Mouse (Mus musculus) lung, embryonic 16.5 days (tissue): Measurements from ENCODE around the gene Elmo1. TPM values are rescaled to one million over a fixed set of nuclear protein-coding genes. Genes with fewer than 3 reads are reported as not detected.

Source experiments
- ATAC-seq: fragments of 200-750 bp; cut with Nextera tagmentation; 2 replicates; pipeline ENCODE4 v1.8.0; 2017; ENCODE audit warnings: low read depth, mild to moderate bottlenecking, moderate library complexity
- H3K27ac ChIP-seq: fragments of 300-500 bp; sonication (generic); 2 replicates; pipeline ENCODE4 v1.5.1; 2014; ENCODE audit warnings: mild to moderate bottlenecking, control low read depth, low read length
- H3K27me3 ChIP-seq: fragments of 300-500 bp; sonication (generic); 2 replicates; pipeline ENCODE4 v1.6.1; 2014; ENCODE audit warnings: low read depth, low read length, mixed read lengths; ENCODE audit not compliant: control insufficient read depth, insufficient read depth
- H3K36me3 ChIP-seq: fragments of 300-500 bp; sonication (generic); 2 replicates; pipeline ENCODE4 v1.6.1; 2014; ENCODE audit warnings: low read length; ENCODE audit not compliant: control insufficient read depth, insufficient read depth
- H3K4me1 ChIP-seq: fragments of 300-500 bp; sonication (generic); replicated peaks from 2 replicates; pipeline ENCODE4 v1.6.1; 2014; ENCODE audit warnings: low read length, mixed read lengths; ENCODE audit not compliant: control insufficient read depth, insufficient read depth
- H3K4me2 ChIP-seq: fragments of 300-500 bp; sonication (generic); 2 replicates; pipeline ENCODE4 v1.6.1; 2014; ENCODE audit warnings: low read depth, low read length, control low read depth
- H3K4me3 ChIP-seq: fragments of 300-500 bp; sonication (generic); 2 replicates; pipeline ENCODE4 v1.5.1; 2014; ENCODE audit warnings: mild to moderate bottlenecking, low read length, control low read depth
- H3K9ac ChIP-seq: fragments of 300-500 bp; sonication (generic); 2 replicates; pipeline ENCODE4 v1.6.1; 2014; ENCODE audit warnings: low read length, control low read depth
- H3K9me3 ChIP-seq: fragments of 300-500 bp; sonication (generic); 2 replicates; pipeline ENCODE4 v1.6.1; 2016; ENCODE audit warnings: low read length; ENCODE audit not compliant: control insufficient read depth
- WGBS: fragments of 180-500 bp; shearing (Covaris S2); extraction: QIAGEN DNeasy Blood & Tissue Kit; methylation state at CpG from one replicate; pipeline ENCODE4 v1.1.7; 2014; 5-methylcytosine and 5-hydroxymethylcytosine counted together
- polyA plus RNA-seq: library from polyadenylated mRNA; unstranded; fragments of >200 nt; fragmentation: Nextera tagmentation; extraction: Ambion mirVana; gene quantifications from 2 replicates; pipeline ENCODE4 v1.2.1, GENCODE M21; 2015

Gene Elmo1
- polyA plus RNA-seq, 1 experiment from 2014 or later = 44.3 TPM

DNA sequence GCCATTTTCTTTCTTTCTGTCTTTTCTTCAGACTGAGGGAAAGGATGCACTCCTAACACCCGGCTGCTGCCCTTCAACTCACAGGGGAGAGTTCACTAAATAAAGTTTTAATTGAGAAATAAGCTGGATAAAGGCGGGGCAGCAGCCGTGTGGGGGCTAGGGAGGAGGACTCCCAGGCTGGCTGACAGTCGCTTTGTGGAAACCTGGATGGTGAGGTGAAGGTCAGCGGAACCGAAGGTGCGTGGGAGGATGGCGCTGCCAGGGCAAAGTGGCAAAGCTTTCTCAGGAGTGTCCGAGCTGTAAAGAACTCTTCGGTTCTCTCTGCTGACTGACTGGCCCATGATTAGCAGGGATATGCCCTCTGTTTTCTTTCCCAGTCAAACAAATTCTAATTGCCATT lies 40.2 kb upstream of the Elmo1 start:
- 92% methylated on average over 10 of the region's 10 CpGs for WGBS
- Histone ChIP-seq H3K4me1 (peaks cover 7% of the 10 kb centered on the region), H3K27me3 (no peaks in the 10 kb centered on the region), H3K9ac (no peak overlapping the region), H3K27ac (no peak overlapping the region), H3K9me3 (no peaks in the 10 kb centered on the region), H3K4me3 (no peak overlapping the region), H3K4me2 (no peak overlapping the region), H3K36me3 (no peaks in the 10 kb centered on the region)
- no peak for ATAC-seq

DNA sequence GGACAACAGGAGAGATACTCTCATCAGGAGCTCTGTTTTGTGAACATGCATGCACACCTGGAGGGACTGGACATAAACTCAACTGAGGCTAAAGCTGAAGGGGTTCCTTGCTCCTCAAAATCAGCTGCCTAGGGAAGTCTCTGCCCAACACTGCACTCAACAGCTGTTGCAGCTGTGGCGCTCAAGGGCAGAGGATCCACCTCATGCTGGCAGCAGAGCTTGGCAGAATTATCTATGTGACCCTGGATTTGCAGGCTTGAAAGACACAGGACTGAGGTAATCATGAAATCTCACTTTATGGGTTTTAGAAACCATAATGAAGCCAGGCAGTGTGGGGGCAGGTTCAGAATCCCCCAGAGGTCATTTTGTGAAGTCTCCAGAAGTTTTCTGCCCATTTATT lies 32.5 kb upstream of the Elmo1 start:
- no peak overlapping the region for H3K4me3 ChIP-seq
- 88% methylated on average over 1 of the region's 1 CpGs for WGBS

DNA sequence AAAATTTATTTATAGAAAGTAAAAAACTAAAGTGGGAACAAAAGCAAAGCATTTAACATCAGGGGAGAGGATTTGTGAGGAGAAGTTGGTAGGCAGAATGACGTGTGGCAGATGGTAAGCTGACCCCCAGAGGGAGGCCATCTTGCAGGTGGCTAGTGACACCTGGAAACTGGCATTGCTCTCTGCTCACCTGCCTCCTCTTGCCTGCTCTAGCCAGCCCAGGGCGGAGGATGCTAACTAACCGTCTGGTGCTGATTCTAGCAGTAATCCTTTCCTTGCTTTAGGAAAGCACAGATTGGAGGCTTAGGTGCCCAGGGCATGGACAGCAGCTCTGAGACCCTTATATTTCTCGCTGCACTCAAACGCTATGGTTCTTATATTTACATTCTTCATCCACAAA lies 29.4 kb upstream of the Elmo1 start:
- no peak for ATAC-seq
- no peak overlapping the region for H3K27ac ChIP-seq
- no peak overlapping the region for H3K4me2 ChIP-seq
- H3K9ac ChIP-seq = no peak overlapping the region
- no peaks in the 10 kb centered on the region for H3K4me1 ChIP-seq
- no peak overlapping the region for H3K4me3 ChIP-seq
- no peaks in the 10 kb centered on the region for H3K36me3 ChIP-seq
- WGBS = 68% methylated on average over 5 of the region's 5 CpGs
- no peaks in the 10 kb centered on the region for H3K27me3 ChIP-seq
- no peaks in the 10 kb centered on the region for H3K9me3 ChIP-seq

More for the DNA sequence above, 32.5 kb upstream of the Elmo1 start:
- H3K36me3 ChIP-seq = no peaks in the 10 kb centered on the region
- H3K27me3 ChIP-seq = no peaks in the 10 kb centered on the region
- no peak overlapping the region for H3K27ac ChIP-seq
- H3K9me3 ChIP-seq = no peaks in the 10 kb centered on the region
- no peak for ATAC-seq
- no peak overlapping the region for H3K9ac ChIP-seq
- no peak overlapping the region for H3K4me2 ChIP-seq
- no peaks in the 10 kb centered on the region for H3K4me1 ChIP-seq

DNA sequence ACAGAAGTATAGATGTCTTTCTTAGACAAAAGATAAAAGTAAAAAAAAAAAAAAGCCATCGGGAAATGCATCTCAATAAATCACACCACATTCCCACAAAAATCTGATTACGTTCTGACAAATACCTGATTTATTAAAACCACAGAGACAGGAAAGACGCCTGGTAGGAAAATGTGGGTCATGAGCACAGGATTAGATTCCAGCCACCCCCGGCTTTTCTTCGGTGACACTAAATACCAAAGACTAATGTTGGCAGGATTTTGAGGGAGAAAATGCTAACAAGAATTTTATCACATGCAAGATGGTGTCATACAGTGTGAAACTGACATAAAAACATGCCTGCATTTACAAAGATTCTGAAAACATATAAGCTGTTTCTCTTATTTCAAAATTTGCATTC lies 27.1 kb upstream of the Elmo1 start:
- Histone ChIP-seq H3K4me2 (no peak overlapping the region), H3K27ac (no peak overlapping the region), H3K36me3 (no peaks in the 10 kb centered on the region), H3K9ac (no peak overlapping the region), H3K9me3 (no peaks in the 10 kb centered on the region), H3K4me1 (no peaks in the 10 kb centered on the region), H3K27me3 (no peaks in the 10 kb centered on the region), H3K4me3 (no peak overlapping the region)
- ATAC-seq = no peak
- WGBS = 72% methylated on average over 5 of the region's 5 CpGs

DNA sequence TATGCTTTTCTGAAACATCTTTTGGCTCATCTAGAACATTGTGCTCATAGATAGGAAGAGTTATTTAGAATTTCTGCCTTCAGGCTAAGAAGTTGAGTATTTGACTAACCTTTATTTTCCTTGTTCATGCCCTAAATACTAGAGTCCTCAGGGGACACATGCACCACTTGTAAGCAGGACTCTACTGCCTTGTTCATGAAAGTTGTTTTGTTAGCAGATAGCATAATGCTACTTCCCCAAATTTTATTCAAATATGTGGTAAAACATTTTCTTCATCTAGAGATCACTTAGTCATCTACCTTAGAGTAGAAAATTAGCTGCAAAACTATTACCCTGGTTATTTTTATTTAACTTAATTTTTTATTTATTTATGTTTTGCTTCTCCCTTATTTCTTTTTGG lies 18.4 kb upstream of the Elmo1 start:
- Histone ChIP-seq H3K27me3 (no peaks in the 10 kb centered on the region), H3K9ac (no peak overlapping the region), H3K4me2 (no peak overlapping the region), H3K36me3 (no peaks in the 10 kb centered on the region), H3K4me1 (no peaks in the 10 kb centered on the region), H3K9me3 (no peaks in the 10 kb centered on the region), H3K27ac (no peak overlapping the region), H3K4me3 (no peak overlapping the region)
- ATAC-seq = no peak

DNA sequence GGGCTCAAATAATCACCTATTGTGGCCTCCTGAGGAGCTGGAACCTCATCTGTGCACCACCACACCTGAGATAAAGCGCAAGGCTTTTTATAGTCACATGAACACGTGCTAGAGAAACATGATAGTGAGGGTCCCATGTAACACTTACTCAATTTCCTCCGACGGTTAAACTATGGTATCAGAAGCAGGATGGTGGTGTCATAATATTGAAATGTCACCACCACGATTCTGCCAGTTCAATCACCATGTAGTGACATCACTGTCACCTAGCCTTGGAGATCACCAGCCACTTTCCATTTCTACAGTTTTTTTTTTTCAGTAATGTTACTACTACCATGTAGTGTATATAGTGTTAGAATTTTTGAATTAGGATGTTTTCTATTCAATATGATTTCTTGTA lies 17.4 kb upstream of the Elmo1 start:
- Histone ChIP-seq H3K9ac (no peak overlapping the region), H3K4me3 (no peak overlapping the region), H3K4me1 (no peaks in the 10 kb centered on the region), H3K27ac (no peak overlapping the region), H3K9me3 (no peaks in the 10 kb centered on the region), H3K27me3 (no peaks in the 10 kb centered on the region), H3K4me2 (no peak overlapping the region), H3K36me3 (no peaks in the 10 kb centered on the region)
- 74% methylated on average over 5 of the region's 5 CpGs for WGBS
- ATAC-seq = no peak

DNA sequence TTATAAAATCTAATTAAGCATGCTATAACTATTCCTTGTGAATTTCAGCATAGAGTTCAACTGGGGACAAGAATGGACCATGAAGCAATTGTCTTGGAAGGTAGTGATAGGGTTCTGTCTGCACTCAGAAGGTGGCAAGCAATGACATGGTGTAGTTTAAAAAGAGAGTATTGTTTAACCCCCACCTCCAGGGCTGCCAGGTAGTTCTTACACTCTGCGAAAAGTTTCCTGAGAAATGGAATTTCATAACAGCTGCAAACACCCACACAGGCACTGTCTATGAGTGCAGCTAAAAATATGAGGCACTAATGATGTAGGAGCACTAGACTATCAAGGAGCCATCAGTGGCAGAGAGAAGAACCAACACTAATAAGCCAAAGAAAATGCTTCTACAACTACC lies 13.9 kb upstream of the Elmo1 start:
- H3K27ac ChIP-seq = no peak overlapping the region
- no peaks in the 10 kb centered on the region for H3K4me1 ChIP-seq
- no peaks in the 10 kb centered on the region for H3K9me3 ChIP-seq
- H3K4me3 ChIP-seq = no peak overlapping the region
- no peak overlapping the region for H3K9ac ChIP-seq
- WGBS = 69% methylated on average over 1 of the region's 1 CpGs
- no peak for ATAC-seq
- H3K36me3 ChIP-seq = no peaks in the 10 kb centered on the region
- H3K4me2 ChIP-seq = no peak overlapping the region
- H3K27me3 ChIP-seq = no peaks in the 10 kb centered on the region

DNA sequence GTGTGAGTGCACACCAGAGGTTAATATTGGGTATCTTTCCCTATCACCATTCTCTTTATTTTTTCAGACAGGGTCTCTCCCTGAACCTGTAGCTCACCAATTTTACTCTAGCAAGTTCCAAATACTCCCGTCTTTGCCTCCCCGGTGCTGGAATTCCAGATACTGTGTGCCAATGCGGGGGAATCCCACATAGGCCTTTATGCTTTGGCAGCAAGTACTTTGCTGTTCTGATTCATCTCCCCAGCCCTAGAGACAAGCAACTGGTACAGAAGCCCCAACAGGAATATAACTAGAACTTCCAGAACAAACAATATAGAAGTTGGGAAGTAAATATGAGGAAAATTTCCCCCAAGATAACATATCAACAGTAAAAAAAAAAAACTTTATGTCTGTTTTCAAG lies 13.2 kb upstream of the Elmo1 start:
- H3K36me3 ChIP-seq = no peaks in the 10 kb centered on the region
- H3K9ac ChIP-seq = no peak overlapping the region
- no peak overlapping the region for H3K4me2 ChIP-seq
- H3K4me1 ChIP-seq = no peaks in the 10 kb centered on the region
- no peak overlapping the region for H3K27ac ChIP-seq
- no peaks in the 10 kb centered on the region for H3K27me3 ChIP-seq
- no peak for ATAC-seq
- WGBS = 86% methylated on average over 3 of the region's 3 CpGs
- no peaks in the 10 kb centered on the region for H3K9me3 ChIP-seq
- no peak overlapping the region for H3K4me3 ChIP-seq

DNA sequence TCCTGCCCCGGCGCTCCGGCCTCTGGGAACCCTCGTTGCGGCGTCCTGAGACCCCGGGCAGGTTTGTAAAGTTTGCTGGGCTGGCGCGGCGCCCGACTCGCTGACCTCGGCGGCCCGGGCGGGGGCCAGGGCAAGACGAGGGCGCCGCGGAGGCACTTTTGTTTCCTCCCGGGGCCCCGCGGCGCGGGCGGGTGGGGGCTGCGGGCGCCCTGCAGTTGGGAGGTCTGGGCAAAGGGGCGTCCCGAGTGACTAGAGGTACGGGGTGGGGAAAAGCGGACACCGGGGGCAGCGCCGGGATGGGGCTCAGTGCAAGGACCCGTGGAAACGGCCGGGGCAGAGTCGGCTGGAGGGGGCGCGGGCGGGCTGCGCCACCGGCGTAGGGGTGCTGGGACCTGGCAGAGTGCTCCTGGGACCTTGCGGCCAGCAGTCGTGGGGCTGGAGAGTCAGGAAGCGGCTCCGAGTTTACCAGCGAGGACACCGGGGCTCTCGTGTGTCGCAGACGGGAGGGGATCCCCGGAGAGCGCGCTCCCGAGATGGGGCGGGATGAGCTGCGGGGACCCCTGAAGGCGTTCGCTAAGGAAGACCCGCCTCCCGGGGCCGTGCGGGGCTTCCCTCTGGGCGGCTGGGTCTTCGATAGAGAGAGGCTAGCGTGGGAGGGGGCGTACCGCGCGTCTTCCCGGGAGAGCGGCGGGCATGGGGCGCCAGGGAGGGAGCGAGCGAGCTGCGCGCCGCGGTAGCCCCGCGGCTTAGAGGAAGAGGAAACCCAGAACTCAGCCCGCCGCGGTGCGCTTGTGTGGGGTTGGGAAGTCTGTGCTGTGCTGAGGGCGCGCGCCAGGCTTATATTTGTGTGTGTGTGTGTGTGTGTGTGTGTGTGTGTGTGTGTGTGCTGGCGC lies 561 bp downstream of the Elmo1 start:
- WGBS = under 1% methylated on average over 73 of the region's 93 CpGs
- no peaks in the 10 kb centered on the region for H3K27me3 ChIP-seq
- H3K9me3 ChIP-seq = no peaks in the 10 kb centered on the region
- peak overlapping the region; percentile 96 for H3K9ac ChIP-seq
- H3K4me1 ChIP-seq = peaks cover 23% of the 10 kb centered on the region
- H3K4me3 ChIP-seq = peak overlapping the region; percentile 92
- peak overlapping the region; percentile 95 for H3K27ac ChIP-seq
- H3K36me3 ChIP-seq = no peaks in the 10 kb centered on the region; the same call in 1 of the 2 replicates
- peak; percentile 68 for ATAC-seq
- peak overlapping the region; percentile 92 for H3K4me2 ChIP-seq
